Mouse (Mus musculus): ENCODE measurements around the gene Ms4a3. TPM values are rescaled to one million over a fixed set of nuclear protein-coding genes. Genes with fewer than 3 reads are reported as not detected.

The Ms4a3 gene
- polyA plus RNA-seq, 1 experiment from 2014 or later: not detected

DNA sequence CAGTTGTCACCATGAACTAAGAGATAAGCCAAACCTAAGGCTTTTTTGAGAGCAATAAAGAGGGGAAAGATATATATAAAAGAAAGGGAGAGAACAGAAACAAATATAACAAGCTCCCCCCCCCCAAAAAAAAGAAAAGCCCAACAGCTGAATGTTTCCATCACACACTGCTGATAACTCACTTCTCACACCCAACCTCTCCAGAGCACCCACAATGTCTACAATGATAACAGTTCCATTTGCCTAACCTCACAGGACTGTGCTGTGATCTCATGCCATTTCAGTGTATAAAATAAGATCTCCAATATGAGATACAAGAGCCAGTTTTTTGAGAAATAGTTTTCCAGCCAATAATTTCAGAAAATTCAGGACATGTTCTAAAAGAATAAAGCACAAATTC, 22.7 kb downstream of the Ms4a3 start:
- H3K4me3 ChIP-seq (replicated peaks): no peak overlapping the region
- no peaks in the 10 kb centered on the region for H3K27me3 ChIP-seq
- no peak overlapping the region for H3K9ac ChIP-seq (replicated peaks)
- no peak overlapping the region for H3K4me2 ChIP-seq (replicated peaks)
- no peak for ATAC-seq
- no peaks in the 10 kb centered on the region for H3K9me3 ChIP-seq
- H3K4me1 ChIP-seq (replicated peaks): no peaks in the 10 kb centered on the region
- no peaks in the 10 kb centered on the region for H3K36me3 ChIP-seq
- no peak overlapping the region for H3K27ac ChIP-seq

GRCm38 (mm10) chr19:11614805-11615204, 25.8 kb downstream of the Ms4a3 start:
- ATAC-seq: no peak
- Histone ChIP-seq H3K4me3 (replicated peaks) (no peak overlapping the region), H3K36me3 (no peaks in the 10 kb centered on the region), H3K4me2 (replicated peaks) (no peak overlapping the region), H3K9me3 (no peaks in the 10 kb centered on the region), H3K4me1 (replicated peaks) (no peaks in the 10 kb centered on the region), H3K27ac (no peak overlapping the region), H3K9ac (replicated peaks) (no peak overlapping the region), H3K27me3 (no peaks in the 10 kb centered on the region)
- 72% methylated on average over 2 of the region's 2 CpGs for WGBS

DNA sequence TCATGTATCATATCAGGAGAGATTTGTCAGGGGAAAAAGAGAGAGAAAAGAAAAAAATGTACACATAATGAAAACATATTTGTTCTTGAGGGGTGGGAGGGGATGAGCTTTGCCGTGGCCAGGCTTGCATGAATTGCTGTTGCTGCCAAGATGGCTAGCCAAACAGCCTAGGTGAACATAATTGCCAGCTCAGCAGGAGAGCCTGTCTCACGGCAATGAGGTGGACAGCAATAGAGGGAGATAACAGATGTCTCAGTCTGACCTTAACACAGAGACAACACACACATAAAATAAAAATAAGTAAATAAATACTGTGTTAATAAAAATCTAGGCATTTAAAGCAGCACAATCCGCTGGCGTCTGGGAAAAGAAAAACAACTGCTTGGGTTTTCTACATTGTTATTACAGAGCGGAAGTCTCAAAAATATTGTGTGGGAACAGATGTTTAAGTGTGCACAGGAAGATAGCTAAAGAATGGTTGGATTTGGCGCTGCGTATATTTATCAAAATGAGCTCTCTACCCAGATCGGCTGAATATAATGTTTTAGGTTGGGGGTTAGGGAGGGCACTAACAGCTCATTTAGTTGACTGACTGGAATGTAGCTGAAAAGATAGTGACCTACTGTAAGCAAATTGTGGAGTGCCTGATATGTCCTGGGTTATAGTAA, 26.7 kb downstream of the Ms4a3 start:
- Histone ChIP-seq H3K36me3 (no peaks in the 10 kb centered on the region), H3K4me3 (replicated peaks) (no peak overlapping the region), H3K9ac (replicated peaks) (no peak overlapping the region), H3K27ac (no peak overlapping the region), H3K4me2 (replicated peaks) (no peak overlapping the region), H3K27me3 (no peaks in the 10 kb centered on the region), H3K9me3 (no peaks in the 10 kb centered on the region), H3K4me1 (replicated peaks) (no peaks in the 10 kb centered on the region)
- 82% methylated on average over 8 of the region's 8 CpGs for WGBS
- ATAC-seq: no peak

DNA sequence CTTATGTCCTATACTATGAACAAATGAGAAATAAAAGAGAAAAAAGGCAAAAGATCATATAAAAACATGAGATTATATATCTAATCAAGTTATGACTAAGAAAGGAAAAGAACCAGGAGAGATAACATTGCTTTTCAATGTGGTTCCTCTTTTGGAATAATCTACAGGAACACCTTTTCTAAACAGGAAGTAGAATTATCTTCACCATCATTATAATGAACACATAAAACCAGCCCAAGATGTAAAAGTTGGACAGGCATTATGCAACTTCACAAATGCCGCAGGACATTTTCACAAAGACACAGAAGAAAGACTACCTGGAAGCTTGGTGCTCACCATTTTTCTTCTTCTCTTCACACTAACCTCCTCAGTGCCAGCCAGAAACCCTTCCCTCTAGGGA, 27.6 kb downstream of the Ms4a3 start:
- no peaks in the 10 kb centered on the region for H3K4me1 ChIP-seq (replicated peaks)
- WGBS: 93% methylated on average over 1 of the region's 1 CpGs

GRCm38 (mm10) chr19:11612293-11612692, 28.4 kb downstream of the Ms4a3 start:
- Histone ChIP-seq H3K9ac (replicated peaks) (no peak overlapping the region), H3K9me3 (no peaks in the 10 kb centered on the region), H3K27ac (no peak overlapping the region), H3K27me3 (no peaks in the 10 kb centered on the region), H3K36me3 (no peaks in the 10 kb centered on the region), H3K4me3 (replicated peaks) (no peak overlapping the region), H3K4me1 (replicated peaks) (no peaks in the 10 kb centered on the region), H3K4me2 (replicated peaks) (no peak overlapping the region)
- no peak for ATAC-seq
- WGBS: 71% methylated on average over 2 of the region's 2 CpGs

More for the DNA sequence above, 27.6 kb downstream of the Ms4a3 start:
- no peak for ATAC-seq
- Histone ChIP-seq H3K27me3 (no peaks in the 10 kb centered on the region), H3K9ac (replicated peaks) (no peak overlapping the region), H3K4me3 (replicated peaks) (no peak overlapping the region), H3K27ac (no peak overlapping the region), H3K9me3 (no peaks in the 10 kb centered on the region), H3K4me2 (replicated peaks) (no peak overlapping the region), H3K36me3 (no peaks in the 10 kb centered on the region)

DNA sequence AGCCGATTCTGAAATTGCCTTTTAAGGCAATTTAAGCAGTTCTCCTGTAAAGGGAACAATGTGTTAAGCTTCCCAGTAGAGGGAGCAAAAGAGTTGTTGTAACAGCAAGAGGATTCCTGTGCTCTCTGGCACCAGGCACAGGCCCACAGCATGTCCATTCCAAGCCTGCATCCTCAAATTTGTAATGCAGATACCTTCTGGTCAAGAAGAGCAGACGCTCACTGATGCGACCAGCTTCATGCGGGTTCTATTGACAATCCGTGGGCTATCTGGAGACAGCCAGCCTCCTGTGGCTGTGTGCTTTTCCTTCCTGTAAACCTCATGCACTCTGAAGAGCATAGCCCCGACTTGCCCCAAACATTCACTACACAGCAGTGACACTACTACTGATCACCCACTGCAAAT, 29.1 kb downstream of the Ms4a3 start:
- no peak overlapping the region for H3K4me3 ChIP-seq (replicated peaks)
- 29% methylated on average over 6 of the region's 6 CpGs for WGBS
- H3K27ac ChIP-seq: no peak overlapping the region
- H3K4me1 ChIP-seq (replicated peaks): no peaks in the 10 kb centered on the region
- ATAC-seq: peak; percentile 75
- no peak overlapping the region for H3K9ac ChIP-seq (replicated peaks)
- H3K36me3 ChIP-seq: no peaks in the 10 kb centered on the region
- no peak overlapping the region for H3K4me2 ChIP-seq (replicated peaks)
- no peaks in the 10 kb centered on the region for H3K27me3 ChIP-seq
- H3K9me3 ChIP-seq: no peaks in the 10 kb centered on the region

DNA sequence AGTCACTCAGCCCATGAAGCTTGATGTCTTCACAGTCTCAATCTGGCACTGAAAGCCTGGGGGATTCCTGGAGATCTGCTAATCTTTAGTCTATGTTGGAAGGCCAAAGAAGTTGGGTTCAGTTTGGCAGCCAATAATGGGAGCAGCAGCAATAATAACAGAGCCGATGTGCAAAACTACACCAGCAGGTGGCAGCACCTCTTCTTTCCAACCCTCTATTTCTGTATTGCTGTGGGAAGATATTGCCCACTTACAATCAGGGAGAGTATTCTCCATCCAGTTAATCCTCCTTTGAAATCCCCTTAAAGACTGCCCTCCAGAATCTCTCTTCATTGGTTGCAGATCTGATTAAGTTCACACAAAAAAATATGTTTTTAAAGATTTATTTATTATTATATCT, 32.5 kb downstream of the Ms4a3 start:
- Histone ChIP-seq H3K27me3 (no peaks in the 10 kb centered on the region), H3K36me3 (no peaks in the 10 kb centered on the region), H3K9me3 (no peaks in the 10 kb centered on the region), H3K4me1 (replicated peaks) (no peaks in the 10 kb centered on the region), H3K27ac (no peak overlapping the region), H3K9ac (replicated peaks) (no peak overlapping the region), H3K4me2 (replicated peaks) (no peak overlapping the region), H3K4me3 (replicated peaks) (no peak overlapping the region)
- WGBS: 5% methylated on average over 1 of the region's 1 CpGs
- ATAC-seq: no peak

DNA sequence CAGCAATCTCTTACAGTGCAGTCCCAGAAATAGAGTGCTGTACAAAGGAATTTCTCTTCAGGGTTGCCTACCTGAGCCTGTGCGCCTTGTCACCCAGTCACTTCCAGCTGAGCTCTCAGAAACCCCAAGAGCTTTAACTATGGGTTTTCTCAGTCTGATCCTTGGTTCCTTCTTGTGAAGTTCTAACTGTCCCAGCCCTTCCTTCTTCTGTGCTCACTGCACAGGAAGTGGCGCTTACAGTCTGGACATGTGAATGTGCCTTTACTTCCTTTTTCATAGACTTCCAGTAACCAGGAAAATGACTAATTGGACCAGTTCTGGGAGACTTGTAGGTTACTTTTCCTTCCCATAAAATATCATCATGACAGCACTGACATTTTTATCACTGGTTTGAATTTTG, 36.0 kb downstream of the Ms4a3 start, which contains the start of gene Ms4a6d:
Ms4a6d (minus strand) TSS at position 247 of the 400 bp plus-strand sequence.
- no peak within 1 kb of the TSS for H3K4me2 ChIP-seq (replicated peaks)
- 91% methylated on average over 2 of the region's 2 CpGs for WGBS
- H3K36me3 ChIP-seq: no peaks in the 10 kb centered on the region
- no peaks in the 10 kb centered on the region for H3K4me1 ChIP-seq (replicated peaks)
- no peak within 1 kb of the TSS for H3K9ac ChIP-seq (replicated peaks)
- no peaks in the 10 kb centered on the region for H3K27me3 ChIP-seq
- no peak within 1 kb of the TSS for H3K27ac ChIP-seq
- H3K4me3 ChIP-seq (replicated peaks): no peak within 1 kb of the TSS
- no peak for ATAC-seq
- no peaks in the 10 kb centered on the region for H3K9me3 ChIP-seq

DNA sequence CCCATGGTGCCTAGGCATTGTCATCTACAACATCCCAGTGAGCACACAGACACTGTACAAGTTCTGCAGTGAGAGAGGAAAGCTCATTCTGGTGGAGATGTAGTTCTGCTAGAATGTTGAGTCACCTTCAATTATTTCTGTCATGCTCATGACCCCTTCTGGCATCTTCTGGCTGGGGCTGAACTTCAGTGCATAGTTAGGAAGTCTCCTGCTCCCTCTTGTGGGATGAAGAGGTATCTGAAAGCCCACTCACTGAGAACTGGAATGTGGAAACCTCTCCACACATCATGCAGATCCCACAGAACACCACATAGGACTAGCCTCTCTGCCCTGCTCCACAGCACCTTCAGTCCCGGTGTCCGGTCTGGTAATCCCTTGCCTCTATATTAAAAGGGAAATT, 38.6 kb downstream of the Ms4a3 start:
- 94% methylated on average over 2 of the region's 2 CpGs for WGBS
- H3K4me2 ChIP-seq (replicated peaks): no peak overlapping the region
- ATAC-seq: no peak

GRCm38 (mm10) chr19:11601349-11601748, 39.3 kb downstream of the Ms4a3 start:
- 91% methylated on average over 3 of the region's 3 CpGs for WGBS
- Histone ChIP-seq H3K27me3 (no peaks in the 10 kb centered on the region), H3K27ac (no peak overlapping the region)

More for the DNA sequence above, 38.6 kb downstream of the Ms4a3 start:
- H3K9ac ChIP-seq (replicated peaks): no peak overlapping the region
- H3K4me3 ChIP-seq (replicated peaks): no peak overlapping the region
- H3K9me3 ChIP-seq: no peaks in the 10 kb centered on the region
- no peaks in the 10 kb centered on the region for H3K27me3 ChIP-seq
- no peaks in the 10 kb centered on the region for H3K36me3 ChIP-seq
- H3K27ac ChIP-seq: no peak overlapping the region
- H3K4me1 ChIP-seq (replicated peaks): no peaks in the 10 kb centered on the region

DNA sequence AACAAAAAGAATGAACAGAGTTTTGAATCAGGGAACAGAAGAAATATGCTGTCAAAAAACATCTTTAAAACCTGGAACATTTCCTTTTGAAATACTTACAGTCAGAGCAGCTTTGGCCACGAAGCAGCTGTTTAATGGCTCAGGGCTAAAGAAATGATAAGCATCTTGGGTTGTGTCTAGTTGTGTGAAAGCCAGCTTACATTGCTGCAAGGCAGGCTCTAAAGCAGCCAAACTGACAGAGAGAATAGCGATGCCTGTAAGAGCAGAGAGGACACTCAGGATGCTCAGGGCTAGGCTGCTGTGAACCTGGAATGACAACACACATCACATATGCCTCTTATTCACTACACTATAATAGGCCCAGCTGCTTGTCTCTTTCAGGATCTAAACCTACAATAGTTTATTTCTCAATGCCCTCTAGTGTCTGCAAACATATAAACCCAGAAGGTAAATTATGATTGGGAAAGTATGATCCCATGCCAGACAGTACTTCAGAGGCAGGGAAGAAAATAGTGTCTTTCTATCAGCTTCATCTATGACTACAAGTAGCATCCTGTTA, 50.7 kb downstream of the Ms4a3 start:
- 69% methylated on average over 2 of the region's 2 CpGs for WGBS
- H3K27ac ChIP-seq: no peak overlapping the region
- H3K4me1 ChIP-seq (replicated peaks): no peaks in the 10 kb centered on the region

More at GRCm38 (mm10) chr19:11601349-11601748, 39.3 kb downstream of the Ms4a3 start:
- H3K4me1 ChIP-seq (replicated peaks): no peaks in the 10 kb centered on the region
- H3K4me3 ChIP-seq (replicated peaks): no peak overlapping the region
- no peaks in the 10 kb centered on the region for H3K36me3 ChIP-seq
- no peaks in the 10 kb centered on the region for H3K9me3 ChIP-seq
- H3K4me2 ChIP-seq (replicated peaks): no peak overlapping the region
- no peak for ATAC-seq
- H3K9ac ChIP-seq (replicated peaks): no peak overlapping the region

GRCm38 (mm10) chr19:11589205-11589604, 51.4 kb downstream of the Ms4a3 start:
- H3K9ac ChIP-seq (replicated peaks): no peak overlapping the region
- H3K4me1 ChIP-seq (replicated peaks): no peaks in the 10 kb centered on the region
- ATAC-seq: no peak
- no peaks in the 10 kb centered on the region for H3K36me3 ChIP-seq
- 78% methylated on average over 4 of the region's 4 CpGs for WGBS
- H3K4me2 ChIP-seq (replicated peaks): no peak overlapping the region
- H3K27me3 ChIP-seq: no peaks in the 10 kb centered on the region
- no peak overlapping the region for H3K27ac ChIP-seq
- H3K9me3 ChIP-seq: no peaks in the 10 kb centered on the region
- no peak overlapping the region for H3K4me3 ChIP-seq (replicated peaks)

More for the DNA sequence above, 50.7 kb downstream of the Ms4a3 start:
- Histone ChIP-seq H3K9me3 (no peaks in the 10 kb centered on the region), H3K9ac (replicated peaks) (no peak overlapping the region), H3K27me3 (no peaks in the 10 kb centered on the region), H3K36me3 (no peaks in the 10 kb centered on the region), H3K4me2 (replicated peaks) (no peak overlapping the region), H3K4me3 (replicated peaks) (no peak overlapping the region)
- no peak for ATAC-seq
